Comparison of ENCODE assay signal across 10 mouse cellular contexts in the genomic region with DNA sequence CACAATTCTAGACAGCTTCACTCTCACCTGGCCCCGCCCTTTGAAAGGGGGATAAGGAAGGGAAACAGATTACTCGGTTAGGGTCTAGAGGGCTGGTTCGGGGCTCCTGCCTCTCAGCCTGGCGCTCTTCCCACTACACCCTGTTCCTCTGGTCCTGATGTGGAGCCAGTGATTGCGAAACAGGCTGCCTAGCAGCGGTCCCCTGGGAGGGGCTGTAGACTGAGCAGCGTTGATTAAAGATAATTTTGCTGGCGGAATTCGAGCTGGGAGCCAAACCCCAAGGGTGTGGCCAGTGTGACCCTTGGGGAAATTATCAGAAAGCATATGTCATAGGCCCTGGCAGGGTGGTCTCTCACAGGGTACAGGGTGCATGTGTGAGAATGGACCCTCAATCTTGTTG. TPM values are rescaled to one million over a fixed set of nuclear protein-coding genes. Genes with fewer than 3 reads are reported as not detected.
DNase-seq lines count a peak whose midpoint lies in the region; ATAC-seq lines count a peak whose summit lies in the region.
"Had no signal": no experiment of that assay in that cellular context is flagged by ENCODE, and none has a peak within 500 bp of the region (broad histone marks: within the 10 kb centered on the region; RNA-seq: fewer than 3 reads in every experiment).

No protein-coding gene starts in this region.

- H3K4me1 ChIP-seq in kidney, embryonic 14.5 days (ENCODE audit: control insufficient read depth, insufficient read depth, low read length) = peaks cover 9% of the 10 kb centered on the region
- H3K4me1 ChIP-seq in kidney, embryonic 16.5 days (ENCODE audit: insufficient read depth, low read length) = peaks cover 12% of the 10 kb centered on the region
- 0 out of 2 replicates have a peak, but pooled peaks cover 5% of the 10 kb centered on the region for H3K4me1 ChIP-seq in stomach, embryonic 15.5 days

- H3K9ac ChIP-seq in kidney, embryonic 14.5 days (ENCODE audit: low read depth, low read length) = no peak overlapping the region
- no peak overlapping the region for H3K9ac ChIP-seq in kidney, embryonic 16.5 days (replicated peaks; ENCODE audit: low read length)
- no peak overlapping the region for H3K9ac ChIP-seq in stomach, embryonic 15.5 days

- WGBS in kidney, embryonic 14.5 days = 79% methylated on average over 9 of the region's 9 CpGs
- 72% methylated on average over 9 of the region's 9 CpGs for WGBS in kidney, embryonic 16.5 days
- 62% methylated on average over 9 of the region's 9 CpGs for WGBS in stomach, embryonic 15.5 days

- no peak overlapping the region for H3K4me2 ChIP-seq in kidney, embryonic 14.5 days (replicated peaks; ENCODE audit: low read depth, low read length)
- H3K4me2 ChIP-seq in kidney, embryonic 16.5 days (replicated peaks; ENCODE audit: low read depth, low read length) = no peak overlapping the region
- H3K4me2 ChIP-seq in stomach, embryonic 15.5 days = no peak overlapping the region

- H3K9me3 ChIP-seq in kidney, embryonic 14.5 days (ENCODE audit: control insufficient read depth, low read length) = peaks cover 6% of the 10 kb centered on the region
- H3K9me3 ChIP-seq in kidney, embryonic 16.5 days (ENCODE audit: low read length) = peaks cover 5% of the 10 kb centered on the region
- H3K9me3 ChIP-seq in stomach, embryonic 15.5 days = no peaks in the 10 kb centered on the region

- ATAC-seq in kidney, embryonic 14.5 days (ENCODE audit: low FRiP score, low TSS enrichment) = no peak
- 0 out of 2 replicates have a peak, but pooled peaks have one; percentile 20 for ATAC-seq in kidney, embryonic 16.5 days (ENCODE audit: low FRiP score, low TSS enrichment)
- peak; percentile 39; the same call in 1 of the 2 replicates for ATAC-seq in stomach, embryonic 15.5 days (ENCODE audit: insufficient read depth, low FRiP score, low read depth)
- ATAC-seq: hindbrain, postnatal 0 days had no signal

- H3K27ac ChIP-seq in kidney, embryonic 14.5 days (ENCODE audit: low read depth, low read length) = no peak overlapping the region
- no peak overlapping the region for H3K27ac ChIP-seq in kidney, embryonic 16.5 days (ENCODE audit: low read length)
- H3K27ac ChIP-seq in stomach, embryonic 15.5 days = no peak overlapping the region
- H3K27ac ChIP-seq: hindbrain, postnatal 0 days had no signal

- no peak overlapping the region for H3K4me3 ChIP-seq in kidney, embryonic 14.5 days (ENCODE audit: low read length)
- H3K4me3 ChIP-seq in kidney, embryonic 16.5 days (ENCODE audit: low read length) = no peak overlapping the region
- H3K4me3 ChIP-seq in stomach, embryonic 15.5 days (replicated peaks) = no peak overlapping the region
- H3K4me3 ChIP-seq: erythroblast, embryonic 14.5 days had no signal

- H3K36me3 ChIP-seq in kidney, embryonic 14.5 days (ENCODE audit: control insufficient read depth, insufficient read depth, low read length) = no peaks in the 10 kb centered on the region
- no peaks in the 10 kb centered on the region for H3K36me3 ChIP-seq in kidney, embryonic 16.5 days (ENCODE audit: insufficient read depth, low read length)
- H3K36me3 ChIP-seq in stomach, embryonic 15.5 days = no peaks in the 10 kb centered on the region

- no peaks in the 10 kb centered on the region for H3K27me3 ChIP-seq in kidney, embryonic 14.5 days (ENCODE audit: control insufficient read depth, insufficient read depth, low read length)
- no peaks in the 10 kb centered on the region for H3K27me3 ChIP-seq in kidney, embryonic 16.5 days (ENCODE audit: insufficient read depth, low read length)
- no peaks in the 10 kb centered on the region for H3K27me3 ChIP-seq in stomach, embryonic 15.5 days (replicated peaks)

- peak; percentile 37 for DNase-seq in kidney, adult 18-20 months
- DNase-seq in gastrocnemius, adult 18-20 months (ENCODE audit: low spot score) = peak; percentile 86
- DNase-seq in spleen, adult 18-20 months = no peak
- DNase-seq in layer of hippocampus, adult 8-10 months (ENCODE audit: low spot score in 2 of 2) = no peak
- no peak for DNase-seq in c-Kit-positive CD71-positive TER-119-positive erythroid progenitor cells, embryonic 14.5 days (ENCODE audit: low spot score)

RNA-seq across cellular contexts. Expression of a gene that starts 59.9 kb away (rescaled TPM):
- polyA plus RNA-seq in kidney, embryonic 14.5 days (2014; fragmentation: Nextera tagmentation; extraction: Ambion mirVana) = 3.2 and 4.5 TPM in 2 replicates
- 10 to 100 TPM; 10.8 to 15.2 TPM for total RNA-seq in gastrocnemius, adult 18-20 months (2021)
- polyA plus RNA-seq in kidney, embryonic 16.5 days (2015; fragmentation: Nextera tagmentation; extraction: Ambion mirVana) = 8.8 and 10.1 TPM in 2 replicates
- polyA plus RNA-seq in stomach, embryonic 15.5 days (2015; fragmentation: Nextera tagmentation; extraction: Ambion mirVana) = 5.0 and 5.9 TPM in 2 replicates
- total RNA-seq in layer of hippocampus, adult 8-10 months (2022) = 10 to 100 TPM; 25.4 to 37.7 (median 30.3) TPM

Comparison
In these comparisons a context has a peak if more than half of its experiments do, and no peak if none do; other contexts are left out.
1. DNase-seq: peak in kidney, adult 18-20 months (single experiment) and gastrocnemius, adult 18-20 months (single experiment); none in spleen, adult 18-20 months (0 of 2), layer of hippocampus, adult 8-10 months (0 of 2) and c-Kit-positive CD71-positive TER-119-positive erythroid progenitor cells, embryonic 14.5 days (single experiment).